Mouse (Mus musculus) lung, embryonic 15.5 days (tissue): ENCODE results near the gene Pibf1. TPM values are rescaled to one million over a fixed set of nuclear protein-coding genes. Genes with fewer than 3 reads are reported as not detected.

Experiments
- ATAC-seq: fragments of 200-750 bp; cut with Nextera tagmentation; 2 replicates; pipeline ENCODE4 v1.8.0; 2017; ENCODE audit warnings: moderate number of reproducible peaks, borderline replicate concordance; ENCODE audit not compliant: low FRiP score, low TSS enrichment; ENCODE audit errors: extremely low read depth
- H3K27ac ChIP-seq: fragments of 300-500 bp; sonication (generic); 2 replicates; pipeline ENCODE4 v1.5.1; 2015; ENCODE audit warnings: moderate library complexity, mild to moderate bottlenecking, inconsistent platforms
- H3K27me3 ChIP-seq: fragments of 300-500 bp; sonication (generic); 2 replicates; pipeline ENCODE4 v1.6.1; 2015; ENCODE audit warnings: inconsistent platforms
- H3K36me3 ChIP-seq: fragments of 300-500 bp; sonication (generic); 2 replicates; pipeline ENCODE4 v1.6.1; 2015; ENCODE audit warnings: inconsistent platforms
- H3K4me1 ChIP-seq: fragments of 300-500 bp; sonication (generic); 2 replicates; pipeline ENCODE4 v1.6.1; 2015; ENCODE audit warnings: inconsistent platforms
- H3K4me2 ChIP-seq: fragments of 300-500 bp; sonication (generic); 2 replicates; pipeline ENCODE4 v1.6.1; 2015; ENCODE audit warnings: inconsistent platforms, mild to moderate bottlenecking, moderate library complexity
- H3K4me3 ChIP-seq: fragments of 300-500 bp; sonication (generic); 2 replicates; pipeline ENCODE4 v1.5.1; 2015; ENCODE audit warnings: mild to moderate bottlenecking, inconsistent platforms
- H3K9ac ChIP-seq: fragments of 300-500 bp; sonication (generic); 2 replicates; pipeline ENCODE4 v1.6.1; 2015; ENCODE audit warnings: inconsistent platforms
- H3K9me3 ChIP-seq: fragments of 300-500 bp; sonication (generic); 2 replicates; pipeline ENCODE4 v1.6.1; 2016; ENCODE audit warnings: inconsistent platforms
- WGBS: fragments of 180-500 bp; shearing (Covaris S2); methylation state at CpG from one replicate; pipeline ENCODE4 v1.1.7; 2015; 5-methylcytosine and 5-hydroxymethylcytosine counted together
- polyA plus RNA-seq: library from polyadenylated mRNA; unstranded; fragments of >200 nt; fragmentation: Nextera tagmentation; extraction: Ambion mirVana; gene quantifications from 2 replicates; pipeline ENCODE4 v1.2.1, GENCODE M21; 2015

Gene Pibf1
- polyA plus RNA-seq, 1 experiment from 2014 or later = 19.5 TPM

DNA sequence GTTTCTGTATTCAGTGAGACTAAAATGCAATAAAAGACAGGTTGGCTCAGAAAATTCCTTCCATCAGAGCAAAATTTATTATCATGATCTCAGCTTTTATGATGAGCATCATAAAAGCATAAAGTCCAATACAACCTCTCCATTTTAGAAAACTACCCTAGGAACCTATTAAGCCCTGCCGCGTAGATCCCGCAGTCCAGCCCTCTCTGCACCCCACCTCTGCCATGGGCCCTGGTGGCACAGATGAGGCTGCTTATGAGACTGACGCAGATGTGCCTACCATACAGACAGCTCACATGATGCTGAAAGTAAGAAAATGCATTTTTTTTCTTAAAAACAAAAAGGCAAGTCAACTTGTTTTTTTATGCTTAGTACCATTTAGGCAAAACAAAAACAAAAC, 126.7 kb downstream of the Pibf1 start:
- H3K4me2 ChIP-seq = no peak overlapping the region
- no peaks in the 10 kb centered on the region for H3K4me1 ChIP-seq
- no peaks in the 10 kb centered on the region for H3K36me3 ChIP-seq
- H3K9ac ChIP-seq = no peak overlapping the region
- ATAC-seq = no peak
- no peaks in the 10 kb centered on the region for H3K27me3 ChIP-seq
- WGBS = 95% methylated on average over 4 of the region's 4 CpGs
- H3K4me3 ChIP-seq = no peak overlapping the region
- no peak overlapping the region for H3K27ac ChIP-seq
- H3K9me3 ChIP-seq = no peaks in the 10 kb centered on the region

DNA sequence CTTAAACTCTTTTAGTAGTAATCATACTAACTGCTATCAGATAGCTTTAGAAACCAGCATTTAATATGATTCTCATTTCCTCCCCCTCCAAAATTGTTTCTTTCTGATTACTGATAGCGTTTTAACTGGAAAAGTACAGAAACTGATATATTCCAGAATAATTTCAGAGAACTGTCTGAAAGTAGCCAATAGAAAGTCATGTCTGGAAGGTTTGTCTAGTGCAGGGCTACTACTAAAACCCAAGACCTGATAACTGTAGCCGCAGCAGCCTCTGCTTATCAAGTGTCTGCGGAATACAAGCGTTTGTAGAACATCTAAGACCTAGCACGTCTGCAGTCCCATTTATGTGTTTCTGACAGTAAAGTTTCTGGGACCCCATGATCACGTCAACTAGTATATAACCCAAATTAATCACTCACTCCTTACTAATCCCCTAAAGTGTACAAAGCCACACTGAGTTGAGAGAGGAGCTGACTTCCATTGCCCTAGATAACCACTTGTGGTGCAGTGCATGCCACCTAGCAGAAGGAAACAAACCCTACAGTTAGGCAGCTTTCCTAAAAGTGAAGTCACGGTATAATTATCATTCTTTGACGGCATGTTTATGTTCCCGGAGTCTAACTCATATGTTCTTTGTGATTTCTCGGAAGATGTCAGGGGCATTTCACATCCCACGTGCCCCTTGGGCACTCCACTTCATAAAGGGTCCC, 130.0 kb downstream of the Pibf1 start:
- Histone ChIP-seq H3K36me3 (no peaks in the 10 kb centered on the region), H3K27ac (no peak overlapping the region), H3K4me1 (no peaks in the 10 kb centered on the region), H3K9me3 (no peaks in the 10 kb centered on the region), H3K27me3 (no peaks in the 10 kb centered on the region), H3K4me3 (no peak overlapping the region), H3K9ac (no peak overlapping the region), H3K4me2 (no peak overlapping the region)
- no peak for ATAC-seq
- 71% methylated on average over 11 of the region's 11 CpGs for WGBS

DNA sequence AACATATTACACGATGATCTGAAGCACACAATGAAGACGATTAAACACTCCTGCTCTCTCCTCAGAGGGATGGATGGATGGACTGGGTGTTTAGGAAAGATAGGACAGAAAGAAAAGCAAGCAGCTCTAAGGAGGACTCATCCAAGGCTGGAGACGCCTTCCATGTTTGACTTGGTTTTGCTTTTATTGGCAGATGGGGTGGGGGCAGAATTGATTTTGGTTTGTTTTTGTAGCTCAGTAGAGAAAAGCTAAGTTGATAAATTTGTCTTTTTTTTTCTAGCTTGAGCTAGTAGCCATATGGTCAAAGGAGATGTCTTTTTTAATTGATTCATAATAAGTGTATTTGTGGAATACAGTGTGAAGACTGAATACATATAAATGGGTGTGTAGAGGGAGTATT, 133.8 kb downstream of the Pibf1 start:
- Histone ChIP-seq H3K9me3 (no peaks in the 10 kb centered on the region), H3K27ac (no peak overlapping the region), H3K4me2 (no peak overlapping the region), H3K4me3 (no peak overlapping the region), H3K9ac (no peak overlapping the region), H3K36me3 (no peaks in the 10 kb centered on the region), H3K27me3 (no peaks in the 10 kb centered on the region), H3K4me1 (no peaks in the 10 kb centered on the region)
- ATAC-seq = no peak
- WGBS = 75% methylated on average over 3 of the region's 3 CpGs

DNA sequence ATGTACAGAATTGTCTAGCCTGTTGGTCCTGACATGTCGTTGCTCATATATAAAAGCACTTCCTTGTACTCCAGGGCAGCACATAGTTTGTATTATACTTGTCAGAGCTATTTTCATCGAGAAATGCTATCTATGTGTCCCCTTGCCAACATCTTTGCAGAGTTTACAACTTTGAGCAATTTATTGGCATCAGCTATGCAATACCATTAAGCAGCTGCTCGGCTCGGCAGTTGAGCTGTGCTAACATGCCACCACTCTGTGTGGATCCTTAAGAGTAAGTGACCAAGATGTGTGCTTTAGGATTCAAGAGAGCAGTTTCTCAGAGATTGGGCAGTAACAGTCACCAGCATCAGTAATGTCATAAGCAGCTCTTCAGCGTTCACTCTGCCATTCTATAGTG, 137.9 kb downstream of the Pibf1 start:
- H3K4me3 ChIP-seq = no peak overlapping the region
- 53% methylated on average over 5 of the region's 5 CpGs for WGBS
- no peaks in the 10 kb centered on the region for H3K9me3 ChIP-seq
- H3K4me1 ChIP-seq = no peaks in the 10 kb centered on the region
- no peaks in the 10 kb centered on the region for H3K27me3 ChIP-seq
- H3K36me3 ChIP-seq = no peaks in the 10 kb centered on the region
- no peak overlapping the region for H3K4me2 ChIP-seq
- 0 out of 2 replicates have a peak, but pooled peaks have one; percentile 39 for ATAC-seq
- no peak overlapping the region for H3K9ac ChIP-seq
- no peak overlapping the region for H3K27ac ChIP-seq

DNA sequence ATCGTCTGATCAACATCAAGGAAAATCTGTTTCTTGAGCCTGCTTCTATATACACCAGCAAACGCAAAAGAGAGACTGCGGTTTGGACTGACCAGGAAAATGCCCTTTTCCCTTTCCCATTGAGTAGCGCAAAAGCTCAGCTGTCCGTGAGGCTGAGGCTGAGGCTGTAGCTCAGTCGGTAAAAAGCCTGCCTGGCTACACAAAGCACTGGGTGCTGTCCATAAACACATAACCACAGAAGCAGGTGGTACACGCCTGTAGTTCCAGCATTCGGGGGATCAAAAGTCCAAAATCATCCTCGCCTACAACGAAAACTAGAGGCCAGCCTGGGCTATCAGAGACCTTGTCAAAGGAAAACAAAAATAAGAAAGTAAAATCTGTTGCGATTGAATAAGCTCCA, 141.3 kb downstream of the Pibf1 start:
- no peak overlapping the region for H3K4me3 ChIP-seq
- H3K27ac ChIP-seq = no peak overlapping the region
- no peaks in the 10 kb centered on the region for H3K9me3 ChIP-seq
- H3K27me3 ChIP-seq = no peaks in the 10 kb centered on the region
- no peak overlapping the region for H3K9ac ChIP-seq
- 82% methylated on average over 11 of the region's 11 CpGs for WGBS
- no peak for ATAC-seq
- H3K4me2 ChIP-seq = no peak overlapping the region
- peaks cover 3% of the 10 kb centered on the region; the same call in 1 of the 2 replicates for H3K36me3 ChIP-seq
- H3K4me1 ChIP-seq = no peaks in the 10 kb centered on the region

DNA sequence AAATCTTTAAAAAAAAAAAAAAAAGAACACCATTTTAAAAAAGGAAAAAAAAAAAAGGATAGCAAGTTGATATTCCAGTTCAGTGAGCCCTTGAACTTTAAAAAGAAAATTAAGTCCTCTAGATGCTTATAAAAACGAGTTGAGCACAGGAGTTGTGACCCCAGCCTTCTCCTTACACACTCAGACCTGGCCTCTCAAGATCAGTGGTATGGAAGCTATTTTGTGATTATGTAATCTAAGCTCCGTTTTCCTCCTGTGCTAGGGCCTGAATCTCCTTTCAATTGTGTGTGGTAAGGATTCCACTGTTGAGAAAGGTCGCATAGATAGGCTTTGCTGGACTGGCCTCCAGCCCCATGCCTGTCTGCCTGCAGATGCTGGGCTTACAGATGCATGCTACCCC, 145.3 kb downstream of the Pibf1 start:
- Histone ChIP-seq H3K4me2 (no peak overlapping the region), H3K27ac (no peak overlapping the region), H3K27me3 (no peaks in the 10 kb centered on the region), H3K9me3 (no peaks in the 10 kb centered on the region), H3K9ac (no peak overlapping the region), H3K4me3 (no peak overlapping the region), H3K36me3 (peaks cover 3% of the 10 kb centered on the region; the same call in 1 of the 2 replicates), H3K4me1 (no peaks in the 10 kb centered on the region)
- no peak for ATAC-seq
- 57% methylated on average over 3 of the region's 3 CpGs for WGBS

DNA sequence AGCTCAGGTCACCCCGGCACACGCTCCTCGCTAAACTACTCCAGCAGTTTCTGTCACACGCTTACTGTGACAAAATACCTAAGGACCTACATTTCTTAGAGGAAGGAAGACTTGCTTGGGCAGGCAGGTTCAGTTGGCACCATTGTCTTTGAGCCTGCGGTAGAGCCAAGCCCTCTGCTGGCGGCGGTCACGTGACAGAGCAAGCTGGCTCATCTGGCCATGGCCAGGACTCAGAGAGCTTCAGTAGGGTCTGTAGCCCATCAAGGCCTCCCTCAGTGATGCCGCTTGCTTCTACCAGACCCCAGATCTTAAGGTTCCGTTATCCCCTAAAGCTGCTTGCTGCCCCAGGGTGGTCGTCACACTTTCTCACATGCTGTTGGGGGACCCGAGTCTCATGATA, 162.8 kb downstream of the Pibf1 start:
- Histone ChIP-seq H3K9me3 (no peaks in the 10 kb centered on the region), H3K36me3 (no peaks in the 10 kb centered on the region), H3K27ac (no peak overlapping the region), H3K9ac (no peak overlapping the region), H3K27me3 (no peaks in the 10 kb centered on the region), H3K4me2 (no peak overlapping the region), H3K4me3 (no peak overlapping the region), H3K4me1 (no peaks in the 10 kb centered on the region)
- no peak for ATAC-seq
- WGBS = 93% methylated on average over 12 of the region's 12 CpGs

DNA sequence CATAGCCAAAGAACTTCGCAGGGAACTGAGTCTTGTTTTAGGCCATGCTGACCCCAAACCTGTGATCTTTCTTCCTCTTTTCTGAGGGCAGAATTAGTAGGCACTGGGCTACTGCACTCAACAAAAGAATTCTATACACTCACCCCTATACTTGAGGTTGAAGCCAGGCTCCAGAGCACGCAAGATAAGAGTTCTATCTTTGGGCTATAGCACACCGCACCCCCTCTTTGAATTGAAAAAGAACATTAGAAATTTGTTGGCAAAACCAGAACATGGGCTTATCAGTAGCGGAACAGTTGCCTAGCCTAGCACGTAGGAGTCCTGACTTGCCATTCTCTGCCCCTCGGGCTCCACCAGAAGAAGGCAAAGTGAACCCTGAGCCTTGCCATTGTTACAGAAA, 164.6 kb downstream of the Pibf1 start:
- no peak overlapping the region for H3K27ac ChIP-seq
- H3K9ac ChIP-seq = no peak overlapping the region
- no peak overlapping the region for H3K4me3 ChIP-seq
- H3K27me3 ChIP-seq = no peaks in the 10 kb centered on the region
- WGBS = 85% methylated on average over 6 of the region's 6 CpGs
- ATAC-seq = no peak
- H3K4me1 ChIP-seq = no peaks in the 10 kb centered on the region
- no peaks in the 10 kb centered on the region for H3K36me3 ChIP-seq
- H3K4me2 ChIP-seq = no peak overlapping the region
- no peaks in the 10 kb centered on the region for H3K9me3 ChIP-seq

DNA sequence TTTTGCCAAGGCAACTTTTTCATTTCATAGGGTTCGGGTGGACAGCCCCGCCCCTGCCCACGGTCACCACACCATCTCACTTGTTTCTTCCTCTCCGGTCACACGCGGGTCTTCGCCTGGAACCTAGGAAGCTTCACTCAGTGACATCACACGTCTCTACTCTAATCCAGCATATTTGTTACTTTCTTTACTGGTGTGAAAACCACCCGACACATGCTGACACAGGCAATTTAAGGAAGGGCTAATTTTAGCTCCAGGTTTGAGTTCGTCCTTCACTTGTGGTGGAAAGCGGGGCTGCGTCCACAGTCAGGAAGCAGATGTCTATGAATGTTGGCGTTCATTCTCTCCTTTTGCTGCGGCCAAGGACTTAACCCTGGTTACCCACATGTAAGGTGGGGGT, 166.6 kb downstream of the Pibf1 start:
- H3K4me3 ChIP-seq = no peak overlapping the region
- 89% methylated on average over 14 of the region's 14 CpGs for WGBS
- no peak overlapping the region for H3K9ac ChIP-seq
- no peak overlapping the region for H3K4me2 ChIP-seq
- no peaks in the 10 kb centered on the region for H3K9me3 ChIP-seq
- ATAC-seq = no peak
- no peaks in the 10 kb centered on the region for H3K36me3 ChIP-seq
- no peak overlapping the region for H3K27ac ChIP-seq
- no peaks in the 10 kb centered on the region for H3K4me1 ChIP-seq
- no peaks in the 10 kb centered on the region for H3K27me3 ChIP-seq

DNA sequence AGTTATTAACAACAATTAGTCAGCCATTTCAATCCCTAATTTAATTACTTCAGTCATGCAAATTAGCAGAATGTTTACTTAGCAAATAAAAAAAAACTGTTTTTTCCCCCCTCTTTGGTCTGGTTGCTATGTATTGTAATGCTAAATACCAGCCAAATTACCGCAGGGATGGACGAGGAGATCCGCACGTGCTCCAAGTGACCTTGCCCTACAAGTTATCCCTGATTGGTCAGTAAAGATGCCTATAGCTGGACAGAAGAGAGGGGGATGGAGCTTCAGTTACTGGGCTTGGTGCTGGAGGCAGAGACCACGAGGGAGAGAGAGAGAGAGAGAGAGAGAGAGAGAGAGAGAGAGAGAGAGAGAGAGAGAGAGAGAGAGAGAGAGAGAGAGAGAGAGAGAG, 167.5 kb downstream of the Pibf1 start:
- H3K9me3 ChIP-seq = no peaks in the 10 kb centered on the region
- no peak for ATAC-seq
- WGBS = 70% methylated on average over 5 of the region's 5 CpGs

DNA sequence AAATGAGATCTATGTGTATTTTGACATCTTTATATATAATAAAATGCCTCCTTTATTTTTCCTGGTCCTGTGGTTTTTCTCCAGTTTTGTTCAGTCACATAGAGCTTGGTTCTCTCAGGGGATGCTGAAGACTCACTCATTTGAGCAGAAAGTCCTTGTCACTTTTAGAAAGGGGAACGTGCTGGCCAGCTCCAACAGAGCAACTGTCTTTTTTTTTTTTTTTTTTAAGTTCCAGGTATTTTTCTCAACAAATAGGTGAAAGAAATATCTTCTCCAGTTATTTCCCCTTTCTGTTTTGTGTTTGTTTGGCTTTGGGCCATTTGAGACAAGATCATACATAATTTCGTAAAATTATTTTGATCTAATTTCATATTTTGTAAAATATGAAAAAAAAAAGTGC, 174.8 kb downstream of the Pibf1 start:
- no peak overlapping the region for H3K4me2 ChIP-seq
- H3K36me3 ChIP-seq = no peaks in the 10 kb centered on the region
- H3K4me3 ChIP-seq = no peak overlapping the region
- H3K9ac ChIP-seq = no peak overlapping the region
- no peak for ATAC-seq
- no peaks in the 10 kb centered on the region for H3K4me1 ChIP-seq
- H3K27me3 ChIP-seq = peaks cover under 1% of the 10 kb centered on the region; the same call in 1 of the 2 replicates
- 73% methylated on average over 2 of the region's 2 CpGs for WGBS
- H3K27ac ChIP-seq = no peak overlapping the region
- no peaks in the 10 kb centered on the region for H3K9me3 ChIP-seq

More for the DNA sequence above, 167.5 kb downstream of the Pibf1 start:
- no peak overlapping the region for H3K4me2 ChIP-seq
- H3K4me3 ChIP-seq = no peak overlapping the region
- H3K27me3 ChIP-seq = no peaks in the 10 kb centered on the region
- H3K9ac ChIP-seq = no peak overlapping the region
- H3K27ac ChIP-seq = no peak overlapping the region
- H3K4me1 ChIP-seq = no peaks in the 10 kb centered on the region
- H3K36me3 ChIP-seq = no peaks in the 10 kb centered on the region

DNA sequence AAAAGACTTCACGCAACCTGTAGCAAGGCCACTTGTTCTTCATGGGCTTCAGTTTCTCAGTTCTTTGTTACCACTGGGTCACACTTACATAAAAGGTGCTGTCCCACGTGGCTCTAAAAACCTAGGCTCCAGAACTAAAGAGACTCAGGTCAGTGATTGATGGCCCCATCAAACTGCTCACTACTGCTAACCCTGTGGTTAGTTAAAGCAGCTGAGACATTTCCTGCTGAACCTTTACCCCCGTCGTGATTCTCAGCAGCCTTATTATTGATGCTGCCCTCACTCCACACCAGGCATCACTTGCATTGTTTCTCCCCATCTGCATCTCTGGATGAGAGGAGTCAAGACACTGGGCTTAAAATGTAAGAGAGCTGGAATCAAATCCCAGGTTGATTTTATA, 176.6 kb downstream of the Pibf1 start:
- Histone ChIP-seq H3K9me3 (no peaks in the 10 kb centered on the region), H3K27me3 (peaks cover 4% of the 10 kb centered on the region; the same call in 1 of the 2 replicates)

DNA sequence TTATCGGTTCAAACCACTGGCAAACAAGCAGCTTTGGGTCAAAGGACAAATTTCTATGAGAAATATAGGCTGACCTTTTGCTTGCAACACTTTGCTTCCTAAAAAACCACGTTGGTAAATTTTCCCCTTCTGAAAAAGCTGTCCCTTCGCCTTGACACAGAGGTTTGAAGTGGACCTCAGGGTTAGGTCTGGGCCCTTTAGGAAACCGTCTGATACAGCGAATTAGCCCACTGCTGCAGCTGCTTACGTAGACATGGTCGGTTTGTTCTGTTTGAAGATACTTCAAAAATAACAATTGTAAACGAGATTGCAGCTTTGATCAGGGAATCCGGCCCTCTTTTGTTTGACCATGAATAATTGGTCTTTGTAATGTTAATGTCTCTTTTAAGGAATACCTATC, 179.1 kb downstream of the Pibf1 start:
- no peak for ATAC-seq
- H3K27ac ChIP-seq = no peak overlapping the region
- H3K27me3 ChIP-seq = peaks cover 4% of the 10 kb centered on the region; the same call in 1 of the 2 replicates
- H3K4me1 ChIP-seq = no peaks in the 10 kb centered on the region
- no peak overlapping the region for H3K4me2 ChIP-seq
- no peak overlapping the region for H3K9ac ChIP-seq
- no peak overlapping the region for H3K4me3 ChIP-seq
- H3K9me3 ChIP-seq = no peaks in the 10 kb centered on the region
- 38% methylated on average over 9 of the region's 9 CpGs for WGBS
- no peaks in the 10 kb centered on the region for H3K36me3 ChIP-seq

More for the DNA sequence above, 176.6 kb downstream of the Pibf1 start:
- no peaks in the 10 kb centered on the region for H3K4me1 ChIP-seq
- H3K4me3 ChIP-seq = no peak overlapping the region
- WGBS = 30% methylated on average over 4 of the region's 4 CpGs
- no peak overlapping the region for H3K9ac ChIP-seq
- no peaks in the 10 kb centered on the region for H3K36me3 ChIP-seq
- ATAC-seq = no peak
- no peak overlapping the region for H3K4me2 ChIP-seq
- H3K27ac ChIP-seq = no peak overlapping the region
